Mouse (Mus musculus) gastrocnemius, postnatal 25 days (tissue): ENCODE data around the gene Gm27021. TPM values are rescaled to one million over a fixed set of nuclear protein-coding genes. Genes with fewer than 3 reads are reported as not detected.

Source experiments
- DNase-seq: peaks from one replicate; pipeline ENCODE4 v3.0.0; 2022
- total RNA-seq, 2 experiments: library from RNA; stranded (reverse); gene quantifications; 1 replicate in 1 of 2; 2 replicates in 1 of 2; pipeline ENCODE4 v1.2.3; 2021

Gm27021 gene
- total RNA-seq, 2 experiments from 2014 or later, result not detected

GRCm38 (mm10) chr8:120599504-120599903 is 68.4 kb downstream of the Gm27021 start:
- peak; percentile 53 for DNase-seq

- DNase-seq, result peak; percentile 43
These were observed 69.3 kb downstream of the Gm27021 start for GRCm38 (mm10) chr8:120598579-120598978.

- no peak for DNase-seq
These were observed 71.9 kb downstream of the Gm27021 start for GRCm38 (mm10) chr8:120595963-120596362.

- no peak for DNase-seq
These were observed 73.3 kb downstream of the Gm27021 start for GRCm38 (mm10) chr8:120594571-120594970.

GRCm38 (mm10) chr8:120591587-120592292 is 76.1 kb downstream of the Gm27021 start:
- DNase-seq, result no peak

GRCm38 (mm10) chr8:120589921-120590320 is 78.0 kb downstream of the Gm27021 start:
- no peak for DNase-seq

GRCm38 (mm10) chr8:120588908-120589771 is 78.7 kb downstream of the Gm27021 start, which contains the start of gene Gins2:
Gene Gins2 (minus strand): TSS chr8:120589304.
- DNase-seq, result peak; percentile 100

GRCm38 (mm10) chr8:120585521-120585920 is 82.4 kb downstream of the Gm27021 start:
- no peak for DNase-seq

GRCm38 (mm10) chr8:120581811-120582210 is 86.1 kb downstream of the Gm27021 start:
- DNase-seq, result no peak

GRCm38 (mm10) chr8:120581329-120581728 is 86.5 kb downstream of the Gm27021 start:
- DNase-seq, result no peak

GRCm38 (mm10) chr8:120580336-120581000 is 87.4 kb downstream of the Gm27021 start:
- DNase-seq, result no peak

- no peak for DNase-seq
These were observed 90.1 kb downstream of the Gm27021 start for GRCm38 (mm10) chr8:120577821-120578220.

- no peak for DNase-seq
These were observed 92.1 kb downstream of the Gm27021 start for GRCm38 (mm10) chr8:120575801-120576200.

- no peak for DNase-seq
These were observed 92.9 kb downstream of the Gm27021 start for GRCm38 (mm10) chr8:120574941-120575340.

- no peak for DNase-seq
These were observed 94.0 kb downstream of the Gm27021 start for GRCm38 (mm10) chr8:120573866-120574265.

GRCm38 (mm10) chr8:120572534-120572933 is 95.3 kb downstream of the Gm27021 start:
- DNase-seq, result no peak

GRCm38 (mm10) chr8:120571561-120571960 is 96.3 kb downstream of the Gm27021 start:
- DNase-seq, result no peak

GRCm38 (mm10) chr8:120569939-120570715 is 97.8 kb downstream of the Gm27021 start:
- peak; percentile 71 for DNase-seq

- no peak for DNase-seq
These were observed 98.8 kb downstream of the Gm27021 start for GRCm38 (mm10) chr8:120569123-120569522.

GRCm38 (mm10) chr8:120568164-120568798 is 99.6 kb downstream of the Gm27021 start:
- no peak for DNase-seq

- no peak for DNase-seq
These were observed 100.1 kb downstream of the Gm27021 start for GRCm38 (mm10) chr8:120567731-120568130.
